Mouse (Mus musculus) A20 (cell line): ENCODE results near the gene Cd22.

ENCODE experiments used
- DNase-seq: peaks from one replicate; pipeline ENCODE4 v3.0.0-alpha.2; 2011; ENCODE audit warnings: low read depth, low spot score

Gene Cd22

DNA sequence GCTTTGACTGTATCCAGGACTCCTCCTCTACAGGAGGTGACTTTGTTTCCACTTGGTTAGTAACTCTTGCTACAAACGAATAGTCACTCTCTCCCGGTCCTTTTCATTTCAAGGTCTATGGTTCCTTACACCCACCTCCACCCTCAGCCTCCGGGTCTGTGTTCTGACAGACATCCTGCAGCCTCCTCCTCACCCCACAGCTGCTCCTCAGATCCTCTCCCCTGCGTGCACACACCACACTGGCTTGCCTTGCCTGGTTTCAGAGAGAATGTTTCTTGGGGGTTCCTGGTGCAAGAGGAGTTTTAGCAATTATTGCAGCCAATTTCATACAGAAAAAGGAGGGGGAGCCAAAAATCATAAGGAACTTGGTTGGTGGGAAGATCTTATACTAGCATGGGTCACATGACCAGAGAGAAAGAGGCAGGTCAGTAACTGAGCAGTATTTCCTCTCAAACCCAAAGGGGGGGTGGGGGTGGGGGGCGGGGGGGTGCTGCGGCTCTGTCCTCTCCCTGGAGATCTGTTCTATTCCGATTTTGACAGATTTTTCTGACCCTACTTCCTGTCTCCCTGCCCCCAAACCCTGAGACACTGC lies 59.2 kb downstream of the Cd22 start:
- no peak for DNase-seq

DNA sequence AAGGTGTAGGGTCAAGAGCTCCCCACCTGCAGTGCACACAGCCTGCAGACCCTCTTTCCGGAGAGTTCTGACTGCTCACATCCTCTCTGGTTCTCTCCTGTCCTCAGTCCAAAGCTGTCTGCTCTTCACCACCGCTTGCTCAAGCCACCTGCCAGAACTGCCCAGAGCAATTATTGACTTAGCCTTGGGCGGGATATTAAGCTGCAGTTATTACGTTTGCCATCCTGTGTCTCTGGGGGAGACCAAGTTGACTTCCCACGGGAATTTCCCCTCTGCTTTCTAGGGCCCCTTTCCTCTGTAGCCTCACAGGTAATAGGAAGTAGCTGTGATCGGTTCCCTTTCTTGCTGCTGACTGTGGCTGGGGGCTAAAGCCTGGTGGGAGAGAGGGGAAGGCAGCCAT lies 60.0 kb downstream of the Cd22 start:
- DNase-seq, result no peak
